Mouse (Mus musculus) neural tube, embryonic 13.5 days (tissue): Measurements from ENCODE around the gene Chn2. TPM values are rescaled to one million over a fixed set of nuclear protein-coding genes. Genes with fewer than 3 reads are reported as not detected.
"Not testable (repeated sequence)": the region's sequence is repeated elsewhere in the genome, so short reads cannot be mapped to it uniquely, and the experiment has no call there.

Experiments used
- ATAC-seq: fragments of 200-750 bp; cut with Nextera tagmentation; 2 replicates; pipeline ENCODE4 v1.8.0; 2017; ENCODE audit warnings: low read depth, mild to moderate bottlenecking, moderate TSS enrichment, moderate library complexity
- H3K27ac ChIP-seq: fragments of 300-500 bp; sonication (generic); replicated peaks from 2 replicates; pipeline ENCODE4 v1.5.1; 2015; ENCODE audit warnings: moderate library complexity, mild to moderate bottlenecking, inconsistent platforms
- H3K27me3 ChIP-seq: fragments of 300-500 bp; sonication (generic); 2 replicates; pipeline ENCODE4 v1.6.1; 2015; ENCODE audit warnings: mild to moderate bottlenecking, inconsistent platforms
- H3K36me3 ChIP-seq: fragments of 300-500 bp; sonication (generic); 2 replicates; pipeline ENCODE4 v1.6.1; 2015; ENCODE audit warnings: mild to moderate bottlenecking, inconsistent platforms
- H3K4me1 ChIP-seq: fragments of 300-500 bp; sonication (generic); replicated peaks from 2 replicates; pipeline ENCODE4 v1.6.1; 2015; ENCODE audit warnings: inconsistent platforms
- H3K4me2 ChIP-seq: fragments of 300-500 bp; sonication (generic); 2 replicates; pipeline ENCODE4 v1.6.1; 2015; ENCODE audit warnings: inconsistent platforms, mild to moderate bottlenecking, moderate library complexity
- H3K4me3 ChIP-seq: fragments of 300-500 bp; sonication (generic); 2 replicates; pipeline ENCODE4 v1.5.1; 2015; ENCODE audit warnings: mild to moderate bottlenecking, inconsistent platforms
- H3K9ac ChIP-seq: fragments of 300-500 bp; sonication (generic); 2 replicates; pipeline ENCODE4 v1.6.1; 2015; ENCODE audit warnings: moderate library complexity, mild to moderate bottlenecking, inconsistent platforms
- H3K9me3 ChIP-seq: fragments of 300-500 bp; sonication (generic); 2 replicates; pipeline ENCODE4 v1.6.1; 2016; ENCODE audit warnings: inconsistent platforms
- WGBS: fragments of 180-500 bp; shearing (Covaris S2); methylation state at CpG from one replicate; pipeline ENCODE4 v1.1.7; 2015; 5-methylcytosine and 5-hydroxymethylcytosine counted together
- polyA plus RNA-seq: library from polyadenylated mRNA; unstranded; fragments of >200 nt; fragmentation: Nextera tagmentation; extraction: Ambion mirVana; gene quantifications from 2 replicates; pipeline ENCODE4 v1.2.1, GENCODE M21; 2015

Chn2 gene
- polyA plus RNA-seq, 1 experiment from 2014 or later = 20.6 TPM

DNA sequence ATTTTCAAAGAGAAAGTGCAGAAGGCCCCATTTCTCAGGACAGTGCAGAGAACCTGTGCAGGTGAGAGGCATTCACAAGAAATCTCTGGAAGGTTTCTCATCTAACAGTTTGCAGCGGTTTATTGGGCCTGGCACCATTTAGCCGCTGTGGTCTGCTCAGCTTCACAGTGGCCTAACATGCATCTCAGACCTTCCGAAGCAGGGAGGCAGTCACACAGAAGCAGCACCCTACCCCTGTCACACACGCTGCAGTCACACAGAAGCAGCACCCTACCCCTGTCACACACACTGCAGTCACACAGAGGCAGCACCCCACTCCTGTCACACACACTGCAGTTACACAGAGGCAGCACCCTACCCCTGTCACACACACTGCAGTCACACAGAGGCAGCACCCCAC is 126.5 kb downstream of the Chn2 start:
- no peak overlapping the region for H3K4me2 ChIP-seq
- H3K4me1 ChIP-seq = peaks cover 20% of the 10 kb centered on the region
- H3K27me3 ChIP-seq = no peaks in the 10 kb centered on the region
- H3K9ac ChIP-seq = no peak overlapping the region
- no peaks in the 10 kb centered on the region for H3K9me3 ChIP-seq
- H3K27ac ChIP-seq = no peak overlapping the region
- ATAC-seq = no peak
- no peaks in the 10 kb centered on the region for H3K36me3 ChIP-seq
- H3K4me3 ChIP-seq = no peak overlapping the region
- 88% methylated on average over 4 of the region's 4 CpGs for WGBS

DNA sequence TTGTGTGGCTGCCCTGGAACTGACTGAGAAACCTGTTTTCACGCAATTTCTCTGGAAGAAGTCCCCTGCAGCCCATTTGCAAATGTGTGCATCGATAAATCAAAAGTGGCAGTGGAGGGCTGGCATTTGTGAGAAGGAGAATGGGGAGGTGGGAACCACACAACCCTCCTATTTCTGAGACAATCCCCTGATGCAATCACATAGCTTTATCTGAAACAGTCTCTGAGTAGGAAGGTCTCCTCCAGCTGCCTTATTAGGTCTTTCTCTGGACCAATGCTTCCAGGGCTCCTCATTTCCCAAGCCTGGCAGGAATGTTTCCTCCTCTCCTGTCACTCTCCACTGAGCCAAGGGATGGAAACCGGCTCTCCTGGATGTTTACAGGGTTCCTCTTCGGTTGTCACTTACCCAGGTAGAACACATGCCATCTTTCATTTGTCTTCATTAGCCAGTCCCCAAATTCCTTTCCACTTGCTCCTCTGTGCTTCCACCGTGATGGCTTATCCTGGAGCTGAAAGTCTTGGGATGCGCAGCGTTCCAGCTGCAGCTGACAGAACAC is 127.7 kb downstream of the Chn2 start:
- no peaks in the 10 kb centered on the region for H3K36me3 ChIP-seq
- H3K4me2 ChIP-seq = no peak overlapping the region
- ATAC-seq = no peak
- H3K4me3 ChIP-seq = no peak overlapping the region
- H3K27ac ChIP-seq = no peak overlapping the region
- no peaks in the 10 kb centered on the region for H3K27me3 ChIP-seq
- H3K9ac ChIP-seq = no peak overlapping the region
- 67% methylated on average over 7 of the region's 7 CpGs for WGBS
- peaks cover 30% of the 10 kb centered on the region for H3K4me1 ChIP-seq
- no peaks in the 10 kb centered on the region for H3K9me3 ChIP-seq

DNA sequence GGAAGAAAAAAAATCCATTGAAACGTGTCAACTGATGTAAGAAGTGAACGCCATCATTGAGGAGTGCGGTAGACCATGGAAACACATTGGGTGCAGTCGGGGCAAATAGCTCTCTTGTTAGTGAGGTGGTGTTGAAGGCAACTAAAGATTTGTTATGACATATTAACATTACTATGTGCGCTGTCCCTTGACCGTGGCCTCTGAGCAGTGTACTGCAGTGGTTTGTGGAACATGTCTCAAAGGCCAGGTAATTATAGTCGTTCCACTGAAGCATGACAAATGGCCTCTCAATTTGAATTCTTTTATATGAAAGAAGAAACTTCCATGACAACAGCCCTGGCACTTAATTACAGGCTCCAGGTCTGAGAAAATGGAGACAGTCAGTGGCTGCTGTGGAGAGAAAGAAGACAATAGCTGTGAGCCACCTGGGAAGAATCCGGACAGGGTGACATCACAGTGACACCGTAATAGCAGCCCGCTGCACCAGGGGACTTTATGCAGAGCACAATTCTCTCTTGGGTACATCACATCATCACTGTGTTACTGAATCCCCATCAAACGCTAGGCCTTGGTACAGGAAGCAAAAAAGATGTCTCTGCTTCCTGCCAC is 131.0 kb downstream of the Chn2 start:
- Histone ChIP-seq H3K9ac (no peak overlapping the region), H3K4me1 (peaks cover 33% of the 10 kb centered on the region), H3K27me3 (no peaks in the 10 kb centered on the region), H3K36me3 (no peaks in the 10 kb centered on the region), H3K4me2 (no peak overlapping the region), H3K9me3 (no peaks in the 10 kb centered on the region), H3K27ac (no peak overlapping the region), H3K4me3 (no peak overlapping the region)
- ATAC-seq = no peak
- WGBS = 68% methylated on average over 11 of the region's 11 CpGs

DNA sequence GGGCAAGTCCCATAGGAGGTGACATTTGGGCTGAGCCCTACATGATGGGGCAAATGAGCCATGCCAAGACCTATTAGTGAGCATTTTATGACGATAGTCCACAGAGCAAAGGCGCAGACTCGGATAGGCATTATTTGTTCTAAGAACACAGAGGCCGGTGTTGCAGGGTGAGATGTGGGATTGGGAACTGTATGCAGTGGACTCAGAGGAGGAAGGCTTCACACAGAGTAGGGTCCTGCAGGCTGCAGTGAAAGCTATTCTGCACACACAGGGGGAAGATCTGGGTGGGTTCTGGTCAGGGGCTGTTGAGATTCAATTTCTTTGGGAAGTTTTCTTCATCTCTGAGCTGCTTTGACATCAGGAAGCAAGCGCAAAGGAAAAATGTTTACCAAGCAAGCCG is 132.0 kb downstream of the Chn2 start:
- H3K36me3 ChIP-seq = no peaks in the 10 kb centered on the region
- no peaks in the 10 kb centered on the region for H3K27me3 ChIP-seq
- peaks cover 37% of the 10 kb centered on the region for H3K4me1 ChIP-seq
- no peak overlapping the region for H3K27ac ChIP-seq
- H3K4me3 ChIP-seq = no peak overlapping the region
- WGBS = 44% methylated on average over 6 of the region's 6 CpGs
- ATAC-seq = no peak
- no peak overlapping the region for H3K9ac ChIP-seq
- H3K9me3 ChIP-seq = no peaks in the 10 kb centered on the region
- H3K4me2 ChIP-seq = no peak overlapping the region

DNA sequence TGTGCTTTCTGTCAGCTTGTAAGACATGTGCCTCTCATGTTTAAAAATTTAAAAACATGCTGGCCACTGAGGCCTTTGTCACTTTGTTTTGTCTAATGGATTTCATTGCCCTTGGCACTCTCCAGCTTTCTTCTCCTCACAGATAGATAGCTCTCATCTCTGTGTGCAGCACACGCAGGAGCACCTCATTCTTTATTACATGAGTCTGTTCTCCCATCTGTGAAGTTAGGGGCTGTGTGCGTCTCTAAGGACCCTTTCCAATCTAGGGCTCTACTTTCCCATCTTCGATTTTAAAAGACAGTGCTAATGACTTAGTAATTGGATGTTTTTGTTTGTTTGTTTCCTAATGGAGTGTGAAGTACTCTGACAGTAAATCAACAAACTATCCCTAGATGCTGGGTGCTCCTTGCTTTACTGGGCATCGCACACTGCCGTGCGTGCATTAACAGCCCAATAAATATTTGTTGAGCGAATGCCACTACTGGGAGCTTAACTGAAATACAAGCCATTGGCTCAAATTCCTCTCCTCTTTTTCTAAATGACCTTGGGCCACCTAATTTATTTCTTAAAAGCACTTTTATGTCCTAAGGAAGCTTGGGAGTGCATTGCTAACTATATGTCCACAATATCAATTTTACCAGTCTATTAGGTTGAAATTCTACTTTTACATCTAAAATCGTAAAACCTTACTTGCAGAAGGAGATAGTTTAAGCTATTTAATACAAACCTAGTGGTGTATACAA is 136.3 kb downstream of the Chn2 start:
- 39% methylated on average over 8 of the region's 8 CpGs for WGBS
- Histone ChIP-seq H3K4me3 (no peak overlapping the region), H3K4me1 (peaks cover 20% of the 10 kb centered on the region), H3K27me3 (no peaks in the 10 kb centered on the region), H3K36me3 (no peaks in the 10 kb centered on the region), H3K4me2 (no peak overlapping the region), H3K9ac (no peak overlapping the region), H3K27ac (no peak overlapping the region), H3K9me3 (no peaks in the 10 kb centered on the region)
- no peak; the same call in 1 of the 2 replicates for ATAC-seq

- not testable (repeated sequence) for H3K9me3 ChIP-seq, H3K27me3 ChIP-seq, H3K36me3 ChIP-seq, H3K4me1 ChIP-seq, H3K4me2 ChIP-seq, H3K4me3 ChIP-seq, H3K9ac ChIP-seq, H3K27ac ChIP-seq, ATAC-seq
- WGBS = 91% methylated on average over 6 of the region's 6 CpGs
Measured at GRCm38 (mm10) chr6:54177081-54177480, 137.7 kb downstream of the Chn2 start.

- H3K4me1 ChIP-seq = peaks cover 16% of the 10 kb centered on the region
- 91% methylated on average over 1 of the region's 1 CpGs for WGBS
- H3K27ac ChIP-seq = no peak overlapping the region
- no peaks in the 10 kb centered on the region for H3K9me3 ChIP-seq
- H3K36me3 ChIP-seq = no peaks in the 10 kb centered on the region
- ATAC-seq = no peak
- H3K27me3 ChIP-seq = no peaks in the 10 kb centered on the region
- no peak overlapping the region for H3K4me2 ChIP-seq
- no peak overlapping the region for H3K4me3 ChIP-seq
- no peak overlapping the region for H3K9ac ChIP-seq
Measured at GRCm38 (mm10) chr6:54179056-54179873, 139.9 kb downstream of the Chn2 start.

- Histone ChIP-seq H3K4me3 (no peak overlapping the region), H3K27me3 (no peaks in the 10 kb centered on the region), H3K9ac (no peak overlapping the region), H3K9me3 (no peaks in the 10 kb centered on the region), H3K4me1 (peaks cover 18% of the 10 kb centered on the region), H3K27ac (no peak overlapping the region), H3K36me3 (no peaks in the 10 kb centered on the region), H3K4me2 (no peak overlapping the region)
- WGBS = 87% methylated on average over 6 of the region's 6 CpGs
- ATAC-seq = no peak
Measured at GRCm38 (mm10) chr6:54179874-54180212, 140.5 kb downstream of the Chn2 start.

DNA sequence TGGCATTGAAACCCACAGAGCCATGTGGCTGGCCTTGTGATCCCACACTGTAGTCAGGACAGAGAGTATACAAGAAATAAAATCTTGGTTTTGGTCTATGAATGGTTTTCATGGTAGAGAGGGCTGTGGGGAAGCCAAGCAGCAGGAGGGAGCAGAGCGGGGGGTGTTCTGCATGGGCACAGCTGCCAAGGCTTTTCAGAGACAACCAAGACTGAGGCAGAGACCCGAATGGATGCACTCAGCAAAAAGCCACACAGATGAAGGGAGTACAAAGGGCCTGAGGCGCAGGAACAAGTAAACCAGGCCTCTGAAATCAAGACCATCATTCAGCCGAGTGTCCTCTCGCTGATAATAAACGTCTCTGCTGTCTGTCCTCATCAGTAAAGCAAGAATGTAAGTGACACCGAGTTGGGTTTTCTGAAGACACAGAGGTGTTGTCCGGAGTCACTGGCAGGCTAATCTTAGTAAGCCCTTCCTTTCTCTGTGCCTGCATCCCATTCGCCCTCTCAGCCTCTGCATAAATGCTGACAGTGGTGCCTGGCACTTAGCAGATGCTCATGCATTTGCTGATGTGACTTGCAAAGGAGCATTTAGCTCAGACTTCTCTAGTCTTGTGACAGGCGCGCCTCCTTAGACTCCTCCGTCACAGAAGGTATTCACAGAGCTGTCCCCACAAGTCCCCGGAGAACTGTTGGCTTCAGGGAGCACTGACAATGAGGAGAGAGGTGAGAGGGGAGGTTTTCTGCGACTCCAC is 144.6 kb downstream of the Chn2 start:
- no peaks in the 10 kb centered on the region for H3K9me3 ChIP-seq
- no peaks in the 10 kb centered on the region for H3K27me3 ChIP-seq
- no peaks in the 10 kb centered on the region for H3K36me3 ChIP-seq
- no peak overlapping the region for H3K27ac ChIP-seq
- H3K4me2 ChIP-seq = no peak overlapping the region
- WGBS = 58% methylated on average over 14 of the region's 14 CpGs
- ATAC-seq = no peak
- peaks cover 11% of the 10 kb centered on the region; the same call in 1 of the 2 replicates for H3K4me1 ChIP-seq
- no peak overlapping the region for H3K9ac ChIP-seq
- H3K4me3 ChIP-seq = no peak overlapping the region

- Histone ChIP-seq H3K9me3 (no peaks in the 10 kb centered on the region), H3K9ac (no peak overlapping the region), H3K27me3 (no peaks in the 10 kb centered on the region), H3K36me3 (no peaks in the 10 kb centered on the region), H3K4me3 (no peak overlapping the region), H3K4me2 (no peak overlapping the region), H3K27ac (peak overlapping the region; percentile 20; the same call in 1 of the 2 replicates), H3K4me1 (peaks cover 17% of the 10 kb centered on the region)
- WGBS = 34% methylated on average over 7 of the region's 7 CpGs
- ATAC-seq = peak; percentile 56
Measured at GRCm38 (mm10) chr6:54193631-54194305, 154.4 kb downstream of the Chn2 start.

- Histone ChIP-seq H3K9me3 (no peaks in the 10 kb centered on the region), H3K4me2 (no peak overlapping the region), H3K4me1 (peaks cover 17% of the 10 kb centered on the region), H3K27ac (no peak overlapping the region), H3K9ac (no peak overlapping the region), H3K27me3 (0 out of 2 replicates have a peak, but pooled peaks cover 4% of the 10 kb centered on the region), H3K4me3 (no peak overlapping the region), H3K36me3 (no peaks in the 10 kb centered on the region)
- ATAC-seq = no peak
- WGBS = 95% methylated on average over 5 of the region's 5 CpGs
Measured at GRCm38 (mm10) chr6:54197821-54198412, 158.6 kb downstream of the Chn2 start.
